Mouse (Mus musculus) hematopoietic stem cell, adult 5-6 weeks (primary cell): ENCODE results near the gene Mpped1. TPM values are rescaled to one million over a fixed set of nuclear protein-coding genes. Genes with fewer than 3 reads are reported as not detected.
A peak's percentile ranks its signal among the peaks of the same experiment; 100 is the strongest.

Experiments
- ATAC-seq, 2 experiments: fragments of 125-278 bp in 1 of 2; replicated peaks in 1 of 2; 2 replicates each; pipeline ENCODE4 v1.8.0; 2016 to 2017; ENCODE audit warnings: inconsistent platforms in 2 of 2, mild to moderate bottlenecking in 2 of 2, moderate number of reproducible peaks in 2 of 2, low read depth in 1 of 2, moderate TSS enrichment in 1 of 2; ENCODE audit not compliant: low FRiP score in 2 of 2, poor library complexity in 2 of 2, severe bottlenecking in 2 of 2, insufficient read depth in 1 of 2, low TSS enrichment in 1 of 2
- total RNA-seq: library from RNA; stranded (forward); fragments of 172-1452, 232-1000 nt; gene quantifications from 2 replicates; pipeline ENCODE4 v1.2.3, GENCODE M21; 2017

Gene Mpped1
- total RNA-seq = not detected in 2 replicates

GRCm38 (mm10) chr15:83779387-83779786 is at the start of gene Mpped1:
Gene Mpped1 (plus strand): TSS chr15:83779467.
- no peak for ATAC-seq

GRCm38 (mm10) chr15:83740676-83741422 is 38.4 kb upstream of the Mpped1 start:
- no peak for ATAC-seq

- no peak for ATAC-seq
Observed at GRCm38 (mm10) chr15:83742018-83742417, 37.2 kb upstream of the Mpped1 start.

GRCm38 (mm10) chr15:83746311-83746710 is 33.0 kb upstream of the Mpped1 start:
- no peak for ATAC-seq

- no peak for ATAC-seq
Observed at GRCm38 (mm10) chr15:83748986-83749385, 30.3 kb upstream of the Mpped1 start.

GRCm38 (mm10) chr15:83749436-83749835 is 29.8 kb upstream of the Mpped1 start:
- ATAC-seq = no peak

- ATAC-seq = peak in 1 of 2 experiments; percentile 36; a peak in 1 of 4 replicates
Observed at GRCm38 (mm10) chr15:83756742-83757141, 22.5 kb upstream of the Mpped1 start.

- ATAC-seq = no peak
Observed at GRCm38 (mm10) chr15:83758958-83759357, 20.3 kb upstream of the Mpped1 start.

- 0 out of 4 replicates have a peak, but pooled peaks have one; percentile 34 to 36 for ATAC-seq
Observed at GRCm38 (mm10) chr15:83760683-83761082, 18.6 kb upstream of the Mpped1 start.

- no peak for ATAC-seq
Observed at GRCm38 (mm10) chr15:83761512-83761911, 17.8 kb upstream of the Mpped1 start.

- ATAC-seq = no peak
Observed at GRCm38 (mm10) chr15:83765388-83766029, 13.8 kb upstream of the Mpped1 start.

GRCm38 (mm10) chr15:83771346-83772053 is 7.8 kb upstream of the Mpped1 start:
- ATAC-seq = no peak

- no peak for ATAC-seq
Observed at GRCm38 (mm10) chr15:83772460-83772859, 6.8 kb upstream of the Mpped1 start.

GRCm38 (mm10) chr15:83772953-83773352 is 6.3 kb upstream of the Mpped1 start:
- no peak for ATAC-seq

- no peak for ATAC-seq
Observed at GRCm38 (mm10) chr15:83774922-83775321, 4.3 kb upstream of the Mpped1 start.

- ATAC-seq = no peak
Observed at GRCm38 (mm10) chr15:83776265-83777000, 2.8 kb upstream of the Mpped1 start.

GRCm38 (mm10) chr15:83777476-83777875 is 1.8 kb upstream of the Mpped1 start:
- ATAC-seq = no peak
